Mouse (Mus musculus) hindbrain, embryonic 10.5 days (tissue): ENCODE results near the gene Tuba1b. TPM values are rescaled to one million over a fixed set of nuclear protein-coding genes. Genes with fewer than 3 reads are reported as not detected.
"Not testable (repeated sequence)": the region's sequence is repeated elsewhere in the genome, so short reads cannot be mapped to it uniquely, and the experiment has no call there.

ENCODE experiments used
- DNase-seq: peaks from one replicate; pipeline ENCODE4 v3.0.0-alpha.2; 2017; ENCODE audit warnings: low spot score
- H3K27ac ChIP-seq: fragments of 300-500 bp; sonication (generic); 2 replicates; pipeline ENCODE4 v1.5.1; 2016; ENCODE audit warnings: mild to moderate bottlenecking, moderate library complexity
- H3K27me3 ChIP-seq: fragments of 300-500 bp; sonication (generic); 2 replicates; pipeline ENCODE4 v1.6.1; 2016; ENCODE audit warnings: mild to moderate bottlenecking; ENCODE audit not compliant: poor library complexity, insufficient read depth, severe bottlenecking
- H3K36me3 ChIP-seq: fragments of 300-500 bp; sonication (generic); 2 replicates; pipeline ENCODE4 v1.6.1; 2016; ENCODE audit warnings: mild to moderate bottlenecking, moderate library complexity
- H3K4me1 ChIP-seq: fragments of 300-500 bp; sonication (generic); replicated peaks from 2 replicates; pipeline ENCODE4 v1.6.1; 2016; ENCODE audit warnings: mild to moderate bottlenecking
- H3K4me3 ChIP-seq: fragments of 300-500 bp; sonication (generic); 2 replicates; pipeline ENCODE4 v1.5.1; 2016; ENCODE audit warnings: mild to moderate bottlenecking, moderate library complexity
- H3K9me3 ChIP-seq: fragments of 300-500 bp; sonication (generic); 2 replicates; pipeline ENCODE4 v1.6.1; 2016; ENCODE audit warnings: mild to moderate bottlenecking, moderate library complexity
- WGBS: fragments of 180-500 bp; shearing (Covaris S2); methylation state at CpG from one replicate; pipeline ENCODE4 v1.1.7; 2016; 5-methylcytosine and 5-hydroxymethylcytosine counted together
- polyA plus RNA-seq: library from polyadenylated mRNA; unstranded; fragments of >200 nt; fragmentation: Nextera tagmentation; extraction: Ambion mirVana; gene quantifications from 2 replicates; pipeline ENCODE4 v1.2.1, GENCODE M21; 2016

The Tuba1b gene
- polyA plus RNA-seq, 1 experiment from 2014 or later, result 2,254 TPM

DNA sequence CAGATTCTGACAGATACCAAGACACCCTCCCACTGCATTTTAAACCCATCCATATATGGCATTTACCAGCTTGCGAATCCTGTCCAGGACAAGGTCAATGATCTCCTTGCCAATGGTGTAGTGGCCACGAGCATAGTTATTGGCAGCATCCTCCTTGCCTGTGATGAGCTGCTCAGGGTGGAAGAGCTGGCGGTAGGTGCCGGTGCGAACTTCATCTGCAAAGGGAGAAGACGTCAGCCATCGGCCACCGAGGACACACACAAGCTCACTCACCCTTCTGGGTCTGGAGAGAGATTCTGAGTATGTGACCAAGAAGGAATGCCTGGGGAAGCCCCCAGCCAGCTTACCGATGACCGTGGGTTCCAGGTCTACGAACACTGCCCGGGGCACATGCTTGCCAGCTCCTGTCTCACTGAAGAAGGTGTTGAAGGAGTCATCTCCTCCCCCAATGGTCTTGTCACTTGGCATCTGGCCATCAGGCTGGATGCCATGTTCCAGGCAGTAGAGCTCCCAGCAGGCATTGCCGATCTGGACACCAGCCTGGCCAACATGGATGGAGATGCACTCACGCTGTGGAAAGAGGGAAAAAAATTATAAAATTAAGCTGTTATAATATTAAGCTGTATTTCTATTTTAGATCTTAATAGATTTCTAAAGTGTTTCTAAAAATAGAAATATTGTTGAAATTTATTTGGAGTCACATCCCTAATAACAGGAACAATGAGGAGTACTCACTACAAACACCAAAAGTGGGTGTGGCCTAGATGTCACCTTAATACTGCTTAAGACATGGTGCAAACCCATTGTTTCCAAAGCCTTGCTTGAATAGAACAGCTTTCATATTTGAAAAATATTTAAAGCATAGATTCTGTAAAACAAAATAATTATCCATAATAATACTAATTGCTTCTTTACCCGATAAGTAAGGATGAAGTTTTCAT lies 17.0 kb upstream of the Tuba1b start:
- Histone ChIP-seq H3K36me3 (peaks cover 30% of the 10 kb centered on the region), H3K4me3 (peak overlapping the region; percentile 96), H3K27ac (peak overlapping the region; percentile 99), H3K4me1 (peaks cover 46% of the 10 kb centered on the region)
- not testable (repeated sequence) for H3K27me3 ChIP-seq, DNase-seq, H3K9me3 ChIP-seq
- WGBS, result 89% methylated on average over 11 of the region's 15 CpGs

DNA sequence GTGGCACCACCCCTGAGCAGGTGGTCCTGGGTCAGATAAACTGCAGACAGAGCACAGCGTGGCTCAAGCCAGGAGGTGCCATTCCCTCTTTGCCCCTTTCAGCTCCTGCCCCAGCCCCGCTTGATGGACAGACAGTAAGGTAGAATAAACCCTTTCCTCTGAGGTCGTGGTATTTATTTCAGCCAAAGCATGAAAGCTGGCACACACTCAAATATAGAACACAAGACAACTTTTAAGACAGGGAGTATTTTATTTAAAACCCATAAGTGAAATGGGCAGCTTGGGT lies 15.2 kb upstream of the Tuba1b start:
- Histone ChIP-seq H3K9me3 (peaks cover 4% of the 10 kb centered on the region; the same call in 1 of the 2 replicates), H3K36me3 (peaks cover 33% of the 10 kb centered on the region), H3K4me1 (peaks cover 29% of the 10 kb centered on the region), H3K27ac (no peak overlapping the region), H3K27me3 (no peaks in the 10 kb centered on the region), H3K4me3 (peak overlapping the region; percentile 29)
- WGBS, result 65% methylated on average over 3 of the region's 3 CpGs
- DNase-seq, result peak; percentile 35

DNA sequence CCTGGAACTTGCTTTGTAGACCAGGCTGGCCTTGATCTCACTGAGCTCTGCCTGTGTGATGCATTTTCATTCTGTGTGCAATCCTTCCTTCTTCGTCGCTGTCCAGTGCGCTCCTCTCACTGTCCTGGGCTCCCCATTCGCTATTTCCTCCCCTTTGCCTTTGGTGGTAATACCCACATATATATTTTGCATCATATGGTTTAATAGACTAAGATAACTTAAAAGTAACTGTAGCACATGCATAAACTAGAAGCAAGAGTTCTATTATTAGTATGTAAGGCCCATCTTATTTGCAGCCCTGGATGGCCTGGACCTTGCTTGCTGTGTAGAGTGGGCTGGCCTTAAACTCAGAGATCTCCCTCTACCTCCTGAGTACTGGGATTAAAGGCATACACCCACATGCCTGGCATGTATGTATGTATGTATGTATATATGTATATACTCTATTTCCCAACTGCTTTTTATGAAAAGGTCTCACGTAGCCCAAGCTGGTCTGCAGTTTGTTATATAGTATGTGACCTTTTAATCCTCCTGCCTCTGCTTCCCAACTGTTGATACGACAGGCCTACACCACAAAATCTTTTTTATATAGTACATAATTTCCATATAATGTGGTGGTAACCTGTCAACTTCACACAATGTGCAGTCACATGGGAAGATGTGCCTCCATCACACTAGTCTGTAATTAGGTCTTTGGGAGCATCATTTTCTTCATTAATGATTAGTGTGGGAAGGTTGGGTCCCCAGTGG lies 14.7 kb upstream of the Tuba1b start:
- no peak for DNase-seq
- peak overlapping the region; percentile 29 for H3K4me3 ChIP-seq
- peaks cover 4% of the 10 kb centered on the region; the same call in 1 of the 2 replicates for H3K9me3 ChIP-seq
- H3K36me3 ChIP-seq, result peaks cover 38% of the 10 kb centered on the region
- H3K27ac ChIP-seq, result no peak overlapping the region
- H3K4me1 ChIP-seq, result peaks cover 24% of the 10 kb centered on the region
- 78% methylated on average over 6 of the region's 6 CpGs for WGBS
- no peaks in the 10 kb centered on the region for H3K27me3 ChIP-seq

DNA sequence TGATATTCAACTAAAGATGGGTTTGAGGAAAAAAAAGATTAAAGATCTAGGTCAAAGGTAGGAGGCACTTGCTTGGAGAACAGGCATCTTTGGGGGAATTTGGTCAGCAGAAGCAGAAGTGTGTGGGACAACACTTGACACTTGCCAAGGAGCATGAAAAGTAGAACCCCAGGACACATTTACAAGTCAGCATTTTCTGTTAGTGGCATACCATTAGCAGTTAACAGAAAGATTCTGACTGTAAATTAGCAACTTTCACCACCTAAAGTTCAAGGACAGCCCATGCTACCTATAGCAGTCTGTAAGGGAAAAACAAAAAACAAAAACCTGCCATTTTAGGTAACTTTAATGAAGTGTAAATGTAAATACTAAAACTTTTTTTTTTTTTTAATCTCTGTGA lies 14.0 kb upstream of the Tuba1b start:
- H3K27ac ChIP-seq, result no peak overlapping the region
- DNase-seq, result no peak

DNA sequence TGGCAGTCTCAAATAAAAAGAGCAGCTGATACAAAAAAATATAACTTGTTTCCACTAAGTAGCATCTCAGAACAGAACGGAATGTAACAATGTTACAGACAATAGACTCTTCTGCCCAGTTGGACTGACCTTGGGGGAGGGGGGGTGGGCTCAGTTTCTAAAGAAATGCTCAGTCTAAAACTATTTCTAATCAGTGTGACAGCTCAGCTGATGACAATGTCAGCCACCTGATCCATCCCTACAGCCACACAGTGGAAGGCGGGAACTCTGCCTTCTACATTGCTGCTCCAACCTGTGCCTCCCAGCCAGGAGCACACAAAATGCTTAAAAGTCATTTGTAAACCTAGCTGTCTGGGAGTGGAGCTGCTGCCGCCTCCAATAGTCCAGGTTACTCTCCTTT lies 13.5 kb upstream of the Tuba1b start:
- no peak for DNase-seq
- Histone ChIP-seq H3K4me3 (no peak overlapping the region), H3K9me3 (peaks cover 4% of the 10 kb centered on the region; the same call in 1 of the 2 replicates), H3K4me1 (peaks cover 21% of the 10 kb centered on the region), H3K27me3 (no peaks in the 10 kb centered on the region), H3K36me3 (peaks cover 38% of the 10 kb centered on the region), H3K27ac (no peak overlapping the region)
- 36% methylated on average over 3 of the region's 3 CpGs for WGBS

More for the DNA sequence above, 14.0 kb upstream of the Tuba1b start:
- H3K9me3 ChIP-seq, result peaks cover 4% of the 10 kb centered on the region; the same call in 1 of the 2 replicates
- H3K4me1 ChIP-seq, result peaks cover 21% of the 10 kb centered on the region
- no peaks in the 10 kb centered on the region for H3K27me3 ChIP-seq
- no peak overlapping the region for H3K4me3 ChIP-seq
- peaks cover 38% of the 10 kb centered on the region for H3K36me3 ChIP-seq

DNA sequence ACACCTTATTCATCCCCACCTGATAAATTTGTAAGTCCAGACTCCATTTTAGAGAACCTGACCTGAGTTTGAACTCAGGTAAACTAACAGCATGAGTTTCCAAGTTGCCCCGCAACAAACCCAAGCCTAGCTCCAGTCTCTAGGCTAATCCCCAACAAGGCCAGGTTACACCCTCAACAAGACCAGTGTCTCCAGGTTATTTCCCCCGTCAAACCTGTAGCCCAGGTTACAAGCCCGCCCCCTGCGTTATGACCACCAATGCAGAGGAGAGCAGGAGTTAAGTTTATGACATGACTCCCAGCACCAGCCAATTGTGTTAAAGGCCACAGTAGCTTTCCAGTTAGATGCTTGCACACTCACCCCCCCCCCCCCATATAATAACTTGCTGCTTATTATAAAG lies 8.8 kb upstream of the Tuba1b start:
- Histone ChIP-seq H3K9me3 (peaks cover 4% of the 10 kb centered on the region; the same call in 1 of the 2 replicates), H3K4me3 (no peak overlapping the region), H3K27ac (no peak overlapping the region), H3K4me1 (peaks cover 6% of the 10 kb centered on the region), H3K36me3 (peaks cover 12% of the 10 kb centered on the region; the same call in 1 of the 2 replicates), H3K27me3 (no peaks in the 10 kb centered on the region)
- DNase-seq, result no peak
- 81% methylated on average over 4 of the region's 4 CpGs for WGBS

DNA sequence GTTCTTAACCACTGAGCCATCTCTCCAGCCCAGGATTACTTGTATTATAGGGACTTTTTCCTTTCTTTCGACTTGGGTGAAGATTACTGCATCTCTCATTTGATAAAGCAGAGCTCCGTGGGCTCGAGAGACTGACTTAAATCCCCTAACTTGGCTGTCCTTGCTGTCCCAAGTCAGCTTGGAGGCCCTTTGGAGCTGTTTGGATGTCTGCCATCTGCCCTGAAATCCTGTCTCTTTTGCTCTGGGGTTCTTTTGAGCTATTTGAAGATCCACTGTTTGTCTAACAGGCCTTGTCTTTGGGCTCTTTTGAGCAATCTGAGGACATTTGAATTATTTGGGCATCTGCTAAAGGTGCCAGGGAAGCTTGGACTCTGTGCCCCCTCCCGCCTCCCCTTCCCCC lies 7.7 kb upstream of the Tuba1b start:
- DNase-seq, result no peak
- H3K27me3 ChIP-seq, result no peaks in the 10 kb centered on the region
- peaks cover 8% of the 10 kb centered on the region; the same call in 1 of the 2 replicates for H3K36me3 ChIP-seq
- peaks cover 4% of the 10 kb centered on the region; the same call in 1 of the 2 replicates for H3K9me3 ChIP-seq
- H3K27ac ChIP-seq, result no peak overlapping the region
- WGBS, result 89% methylated on average over 4 of the region's 4 CpGs
- H3K4me3 ChIP-seq, result no peak overlapping the region
- H3K4me1 ChIP-seq, result no peaks in the 10 kb centered on the region

DNA sequence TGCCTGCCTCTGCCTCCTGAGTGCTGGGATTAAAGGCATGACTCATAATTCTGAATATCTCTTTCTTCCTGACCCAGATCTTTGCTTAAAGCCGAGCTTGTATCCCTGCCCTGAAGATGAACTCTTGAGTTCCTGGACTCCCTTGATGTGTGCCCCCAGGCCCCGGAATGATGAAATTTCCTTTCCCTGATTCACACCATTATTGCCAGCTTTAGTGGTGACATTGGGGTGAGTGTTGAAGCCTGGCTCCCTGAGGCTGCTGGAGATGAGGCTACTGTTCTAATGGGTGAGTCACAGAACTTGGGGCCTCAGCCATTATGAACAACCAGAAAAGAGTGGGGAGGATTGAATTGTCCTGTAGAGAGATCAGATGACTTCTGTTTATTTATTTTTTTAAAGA lies 7.2 kb upstream of the Tuba1b start:
- no peaks in the 10 kb centered on the region for H3K27me3 ChIP-seq
- H3K9me3 ChIP-seq, result peaks cover 4% of the 10 kb centered on the region; the same call in 1 of the 2 replicates
- H3K27ac ChIP-seq, result no peak overlapping the region
- DNase-seq, result no peak
- no peak overlapping the region for H3K4me3 ChIP-seq
- WGBS, result 89% methylated on average over 2 of the region's 2 CpGs
- H3K4me1 ChIP-seq, result no peaks in the 10 kb centered on the region
- H3K36me3 ChIP-seq, result peaks cover 8% of the 10 kb centered on the region; the same call in 1 of the 2 replicates

DNA sequence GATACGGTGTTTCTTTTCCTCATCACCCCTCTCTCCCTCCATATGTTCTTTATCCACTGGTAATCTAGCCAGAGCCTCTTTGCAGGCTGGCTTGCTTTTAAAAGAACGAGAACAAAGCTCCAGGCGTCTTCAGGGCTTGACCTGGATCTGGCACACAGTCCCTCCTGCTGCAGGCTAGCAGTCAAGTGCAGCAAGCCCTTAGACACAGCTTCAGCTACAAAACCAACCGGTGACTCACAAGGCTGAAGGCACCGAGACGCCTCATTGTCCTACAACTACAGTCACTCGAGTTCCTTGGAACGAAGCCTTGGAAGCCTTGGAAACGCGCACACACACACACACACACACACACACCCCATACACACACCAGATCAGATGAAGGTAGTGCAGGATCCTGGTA lies 6.5 kb upstream of the Tuba1b start:
- H3K4me3 ChIP-seq, result no peak overlapping the region
- no peaks in the 10 kb centered on the region for H3K27me3 ChIP-seq
- peaks cover 8% of the 10 kb centered on the region; the same call in 1 of the 2 replicates for H3K36me3 ChIP-seq
- H3K9me3 ChIP-seq, result peaks cover 4% of the 10 kb centered on the region; the same call in 1 of the 2 replicates
- 76% methylated on average over 10 of the region's 10 CpGs for WGBS
- peaks cover 2% of the 10 kb centered on the region for H3K4me1 ChIP-seq
- no peak for DNase-seq
- no peak overlapping the region for H3K27ac ChIP-seq

DNA sequence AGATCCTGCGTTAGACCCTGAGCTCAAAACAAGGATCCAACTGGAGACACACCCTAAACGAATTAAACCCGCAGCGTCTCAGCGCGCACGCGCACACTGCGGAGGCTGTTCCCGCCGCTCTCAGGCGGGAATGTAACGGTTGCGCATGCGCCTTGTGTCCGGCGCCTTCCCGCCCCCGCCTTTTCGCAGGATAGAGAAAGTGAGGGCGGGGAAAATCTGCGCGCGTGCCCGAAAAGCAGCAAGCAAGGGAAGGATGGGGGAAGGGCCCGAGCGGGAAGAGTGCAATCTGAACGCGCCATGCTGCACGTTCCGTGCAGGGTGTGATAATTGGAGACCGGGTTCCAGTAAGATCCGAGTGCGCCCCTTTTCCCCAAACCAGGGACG lies 540 bp downstream of the Tuba1b start:
- H3K4me3 ChIP-seq, result peak overlapping the region; percentile 68
- whole genome bisulfite sequencing, result under 1% methylated on average over 35 of the region's 35 CpGs

DNA sequence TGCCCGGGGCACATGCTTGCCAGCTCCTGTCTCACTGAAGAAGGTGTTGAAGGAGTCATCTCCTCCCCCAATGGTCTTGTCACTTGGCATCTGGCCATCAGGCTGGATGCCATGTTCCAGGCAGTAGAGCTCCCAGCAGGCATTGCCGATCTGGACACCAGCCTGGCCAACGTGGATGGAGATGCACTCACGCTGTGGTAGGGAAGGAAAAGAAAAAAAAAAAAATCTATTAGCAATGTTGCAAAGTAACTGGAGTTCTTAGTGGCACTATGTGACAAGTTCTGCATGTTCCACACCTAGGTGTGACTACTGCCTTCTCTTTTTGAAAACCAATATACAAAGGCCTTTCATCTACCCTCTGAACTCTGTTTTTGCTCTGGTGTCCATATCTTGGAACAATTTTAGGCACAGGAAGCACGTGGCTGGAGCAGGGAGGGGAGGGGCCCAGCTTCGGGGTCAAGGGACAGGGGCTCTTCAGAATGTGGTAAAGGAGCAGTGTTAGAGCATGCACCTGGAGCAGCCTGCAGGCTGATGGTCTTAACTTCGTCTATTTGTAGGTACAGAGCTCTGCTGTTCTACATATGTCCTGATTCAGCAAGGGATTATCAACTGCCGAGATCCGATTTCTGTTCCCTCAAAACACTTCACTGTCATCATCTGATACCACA lies 1.2 kb downstream of the Tuba1b start:
- Histone ChIP-seq H3K4me1 (peaks cover 34% of the 10 kb centered on the region), H3K4me3 (peak overlapping the region; percentile 68), H3K27ac (peak overlapping the region; percentile 96), H3K36me3 (peaks cover 23% of the 10 kb centered on the region)
- DNase-seq, H3K9me3 ChIP-seq, H3K27me3 ChIP-seq: not testable (repeated sequence)
- WGBS, result 23% methylated on average over 8 of the region's 9 CpGs

More for the DNA sequence above, 540 bp downstream of the Tuba1b start:
- H3K36me3 ChIP-seq, result peaks cover 23% of the 10 kb centered on the region
- DNase-seq, result peak; percentile 96
- peaks cover 28% of the 10 kb centered on the region for H3K4me1 ChIP-seq
- no peaks in the 10 kb centered on the region for H3K27me3 ChIP-seq
- no peaks in the 10 kb centered on the region for H3K9me3 ChIP-seq
- peak overlapping the region; percentile 96 for H3K27ac ChIP-seq

DNA sequence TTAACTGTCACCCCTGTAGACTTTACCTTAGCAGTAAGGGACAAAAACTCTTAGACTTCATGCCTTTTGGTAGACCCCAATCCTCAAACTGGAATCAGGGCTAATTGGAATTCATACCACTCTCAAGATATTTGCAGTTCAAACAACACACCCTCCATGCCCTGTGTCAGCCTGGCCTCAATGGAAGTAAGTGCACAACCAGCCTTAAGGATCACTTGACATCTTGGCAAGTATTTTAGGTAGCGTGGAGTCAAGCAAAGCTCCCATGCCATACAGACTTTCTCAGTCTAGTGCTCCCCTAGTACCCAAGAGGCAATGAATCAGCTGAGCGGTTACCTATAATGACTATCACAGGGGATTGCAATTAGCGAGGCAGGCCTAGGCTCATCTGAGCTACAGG lies 3.4 kb downstream of the Tuba1b start:
- Histone ChIP-seq H3K27me3 (no peaks in the 10 kb centered on the region), H3K4me3 (no peak overlapping the region; the same call in 1 of the 2 replicates), H3K9me3 (no peaks in the 10 kb centered on the region), H3K36me3 (peaks cover 26% of the 10 kb centered on the region), H3K4me1 (peaks cover 33% of the 10 kb centered on the region), H3K27ac (no peak overlapping the region)
- DNase-seq, result no peak
- WGBS, result 86% methylated on average over 3 of the region's 3 CpGs
